Mouse (Mus musculus): Measurements from ENCODE around the gene Irgq.
"Not testable (repeated sequence)": the region's sequence is repeated elsewhere in the genome, so short reads cannot be mapped to it uniquely, and the experiment has no call there.

Irgq gene

DNA sequence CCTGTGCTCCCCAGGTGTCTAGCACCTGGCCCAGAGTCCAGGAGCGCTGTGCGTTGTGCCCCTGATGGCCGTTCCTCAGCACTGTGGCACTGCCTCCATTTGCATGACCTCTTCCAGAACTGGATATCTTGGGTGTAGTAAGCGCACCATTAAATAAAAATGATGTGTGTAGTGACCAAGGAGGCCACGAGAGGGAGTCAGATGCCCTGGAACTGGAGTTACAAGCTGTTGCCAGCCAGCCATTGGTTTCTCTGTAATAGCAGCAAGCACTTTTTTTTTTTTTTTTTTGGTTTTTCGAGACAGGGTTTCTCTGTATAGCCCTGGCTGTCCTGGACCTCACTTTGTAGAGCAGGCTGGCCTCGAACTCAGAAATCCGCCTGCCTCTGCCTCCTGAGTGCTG lies 14.2 kb upstream of the Irgq start:
- not testable (repeated sequence) for DNase-seq (ENCODE audit: low spot score)

GRCm38 (mm10) chr7:24517077-24517476 lies 13.4 kb upstream of the Irgq start:
- no peak for DNase-seq (ENCODE audit: low spot score)

GRCm38 (mm10) chr7:24517654-24518053 lies 12.8 kb upstream of the Irgq start:
- no peak for DNase-seq (ENCODE audit: low spot score)

GRCm38 (mm10) chr7:24519130-24519529 lies 11.4 kb upstream of the Irgq start:
- DNase-seq (ENCODE audit: low spot score): no peak

- not testable (repeated sequence) for DNase-seq (ENCODE audit: low spot score)
Observed at GRCm38 (mm10) chr7:24520054-24520453, 10.4 kb upstream of the Irgq start.

DNA sequence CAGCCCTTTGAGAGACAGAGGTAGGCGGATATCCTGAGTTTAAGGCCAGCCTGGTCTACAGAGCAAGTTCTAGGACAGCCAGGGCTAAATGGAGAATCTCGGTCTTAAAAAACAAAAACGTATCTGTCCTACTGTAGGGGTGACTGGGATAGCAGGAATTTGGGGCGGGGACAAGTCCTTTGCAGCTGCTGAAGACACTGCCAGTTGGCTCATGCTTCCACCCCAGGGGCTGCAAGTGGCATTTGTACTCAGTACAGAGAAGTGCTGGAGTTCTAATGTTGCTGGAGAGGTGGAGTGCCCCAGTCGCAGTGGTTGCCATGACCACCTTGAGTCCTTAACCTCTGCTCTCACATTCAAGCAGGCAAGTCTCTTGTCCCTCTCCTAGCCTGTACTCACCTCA lies 7.7 kb upstream of the Irgq start:
- DNase-seq (ENCODE audit: low spot score): no peak

DNA sequence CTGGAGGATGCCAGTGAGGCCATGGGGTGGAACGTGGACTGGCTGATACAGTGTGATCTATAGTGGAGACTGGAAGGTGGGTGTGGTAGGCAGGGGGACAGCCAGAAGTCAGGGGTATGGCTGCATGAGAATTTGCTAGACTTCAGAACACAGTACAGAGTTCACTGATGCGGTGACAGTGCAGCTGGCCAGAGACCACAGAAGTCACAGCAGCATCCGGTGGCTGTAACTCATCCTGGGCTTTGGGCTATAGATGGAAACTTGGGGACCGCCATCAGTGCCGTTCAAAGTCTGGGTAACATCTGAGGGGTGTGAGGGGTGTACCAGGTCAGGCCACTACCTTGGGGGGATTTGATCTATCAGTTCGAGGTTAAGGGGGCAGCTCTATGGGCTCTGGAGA lies 6.8 kb upstream of the Irgq start:
- no peak for DNase-seq (ENCODE audit: low spot score)

- no peak for DNase-seq (ENCODE audit: low spot score)
Observed at GRCm38 (mm10) chr7:24524978-24525377, 5.5 kb upstream of the Irgq start.

DNA sequence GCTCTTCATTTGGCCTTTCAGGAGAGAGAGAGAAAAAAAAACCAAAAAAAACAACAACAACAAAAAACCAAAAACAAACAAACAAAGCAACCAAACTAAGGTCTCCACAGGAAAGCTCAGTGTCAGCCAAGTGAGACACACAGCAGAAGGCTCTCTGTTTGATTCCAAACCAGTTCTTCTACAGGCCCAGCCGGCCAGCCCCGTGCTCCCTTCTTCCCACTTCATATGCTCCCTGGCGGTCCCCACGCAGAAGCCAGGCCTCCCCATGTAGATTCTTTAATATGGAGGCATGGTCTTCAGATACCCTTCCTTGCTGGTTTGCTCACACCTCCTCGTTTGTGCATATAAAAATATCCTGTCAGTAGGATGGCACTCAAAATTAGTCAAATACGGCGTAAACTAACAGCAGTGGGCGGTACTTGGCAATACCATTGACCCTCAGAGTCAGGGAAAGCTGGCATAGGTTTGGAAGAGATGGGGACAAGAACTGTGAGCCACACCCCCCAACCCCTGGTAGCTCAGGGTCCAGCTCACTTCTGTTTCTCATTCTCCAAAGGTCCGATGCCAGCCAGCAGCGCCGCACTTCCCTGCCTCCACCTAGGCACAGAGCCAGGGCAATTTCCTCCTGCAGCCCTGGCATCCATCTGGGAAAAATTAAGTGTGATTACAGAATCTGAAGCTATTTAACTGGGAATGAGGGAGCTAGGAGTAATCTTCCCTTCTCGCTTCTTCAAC lies 4.6 kb upstream of the Irgq start:
- no peak for DNase-seq (ENCODE audit: low spot score)

GRCm38 (mm10) chr7:24528861-24529260 lies 1.6 kb upstream of the Irgq start:
- DNase-seq (ENCODE audit: low spot score): no peak

- no peak for DNase-seq (ENCODE audit: low spot score)
Observed at GRCm38 (mm10) chr7:24529580-24529979, 909 bp upstream of the Irgq start.

GRCm38 (mm10) chr7:24531211-24531971 lies 902 bp downstream of the Irgq start:
- peak; percentile 43 for DNase-seq (ENCODE audit: low spot score)

DNA sequence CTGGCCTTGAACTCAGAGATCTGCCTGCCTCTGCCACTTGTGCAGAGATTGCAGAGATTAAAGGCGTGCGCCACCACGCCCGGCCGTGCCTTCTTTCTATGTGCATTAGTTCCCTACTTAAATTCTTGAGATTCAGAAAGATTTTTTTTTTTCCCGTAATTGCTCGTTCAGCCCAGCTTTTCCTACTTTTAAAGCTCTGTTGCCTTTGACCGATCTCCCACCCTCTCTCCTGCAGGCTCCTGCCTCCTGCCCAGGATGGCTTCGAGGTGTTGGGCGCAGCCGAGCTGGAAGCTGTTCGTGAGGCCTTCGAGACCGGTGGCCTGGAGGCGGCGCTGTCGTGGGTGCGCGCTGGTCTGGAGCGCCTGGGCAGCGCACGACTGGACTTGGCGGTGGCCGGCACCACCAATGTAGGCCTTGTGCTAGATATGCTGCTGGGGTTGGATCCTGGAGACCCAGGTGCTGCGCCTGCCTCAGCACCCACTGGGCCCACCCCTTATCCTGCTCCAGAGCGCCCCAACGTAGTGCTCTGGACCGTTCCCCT lies 2.6 kb downstream of the Irgq start:
- no peak for DNase-seq (ENCODE audit: low spot score)

DNA sequence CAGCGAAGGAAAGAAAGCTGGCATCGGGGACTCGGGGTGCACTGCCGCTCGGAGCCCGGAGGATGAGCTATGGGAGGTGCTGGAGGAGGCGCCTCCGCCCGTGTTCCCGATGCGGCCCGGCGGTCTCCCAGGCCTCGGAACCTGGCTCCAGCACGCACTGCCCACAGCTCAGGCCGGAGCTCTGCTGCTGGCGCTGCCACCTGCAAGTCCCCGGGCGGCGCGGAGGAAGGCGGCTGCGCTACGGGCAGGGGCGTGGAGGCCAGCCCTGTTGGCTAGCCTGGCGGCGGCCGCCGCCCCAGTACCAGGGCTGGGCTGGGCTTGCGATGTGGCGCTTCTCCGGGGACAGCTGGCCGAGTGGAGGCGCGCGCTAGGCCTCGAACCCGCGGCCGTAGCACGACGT lies 3.3 kb downstream of the Irgq start:
- DNase-seq (ENCODE audit: low spot score): no peak

DNA sequence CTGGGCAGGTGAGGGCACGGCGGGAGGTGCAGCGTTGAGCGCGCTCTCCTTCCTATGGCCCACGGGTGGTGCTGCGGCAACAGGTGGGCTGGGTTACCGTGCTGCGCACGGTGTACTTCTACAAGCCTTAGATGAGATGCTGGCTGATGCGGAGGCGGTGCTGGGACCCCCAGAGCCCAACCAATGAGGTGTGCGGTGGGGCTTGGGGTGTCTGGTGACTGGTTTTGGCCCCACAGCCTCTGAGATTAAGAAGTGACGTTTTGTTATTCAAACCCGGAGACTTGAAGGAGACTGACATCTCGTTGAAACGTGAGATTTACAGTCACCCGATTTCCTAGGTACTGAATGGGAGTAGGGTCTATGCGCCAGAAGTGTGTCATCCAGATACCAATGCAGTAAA lies 3.8 kb downstream of the Irgq start:
- DNase-seq (ENCODE audit: low spot score): no peak

DNA sequence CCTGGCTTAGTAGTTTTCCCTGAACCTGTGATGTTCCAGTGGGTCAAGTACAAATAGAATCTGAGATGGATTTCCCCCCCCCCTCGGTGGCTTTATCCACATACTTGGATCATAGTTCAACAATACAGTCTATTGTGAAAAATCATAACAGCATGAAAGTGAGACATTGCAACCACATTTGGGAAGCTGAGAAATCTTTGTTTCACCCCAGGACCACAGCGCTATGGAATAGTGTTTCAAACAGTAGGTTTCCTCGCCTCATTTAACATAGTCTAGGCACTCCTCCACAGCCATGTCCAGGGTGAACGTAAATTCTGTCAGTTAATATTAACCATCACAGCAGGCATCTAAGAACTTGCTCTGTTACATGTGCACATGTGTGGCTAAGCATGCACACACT lies 6.6 kb downstream of the Irgq start:
- no peak for DNase-seq (ENCODE audit: low spot score)

DNA sequence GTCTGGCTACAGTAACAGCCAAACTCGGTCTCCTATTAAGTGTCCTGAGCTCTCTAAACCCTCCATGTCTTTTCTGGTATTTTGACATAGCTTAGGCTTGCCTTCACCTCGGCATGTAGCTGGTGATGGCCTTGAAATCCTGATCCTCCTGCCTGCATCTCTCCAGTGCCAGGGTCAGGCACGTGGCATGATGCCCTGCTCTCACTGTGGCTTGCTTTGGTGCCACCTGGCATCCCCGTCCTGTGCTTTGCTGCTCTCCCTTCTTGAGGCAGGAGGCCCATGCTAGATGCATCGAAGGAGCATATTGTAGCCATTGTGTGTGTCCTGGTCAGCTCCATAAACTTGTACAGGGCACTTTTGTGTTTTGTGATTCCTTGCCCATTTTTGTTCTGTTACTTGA lies 7.1 kb downstream of the Irgq start:
- DNase-seq (ENCODE audit: low spot score): no peak

GRCm38 (mm10) chr7:24538154-24538553 lies 7.7 kb downstream of the Irgq start:
- no peak for DNase-seq (ENCODE audit: low spot score)

DNA sequence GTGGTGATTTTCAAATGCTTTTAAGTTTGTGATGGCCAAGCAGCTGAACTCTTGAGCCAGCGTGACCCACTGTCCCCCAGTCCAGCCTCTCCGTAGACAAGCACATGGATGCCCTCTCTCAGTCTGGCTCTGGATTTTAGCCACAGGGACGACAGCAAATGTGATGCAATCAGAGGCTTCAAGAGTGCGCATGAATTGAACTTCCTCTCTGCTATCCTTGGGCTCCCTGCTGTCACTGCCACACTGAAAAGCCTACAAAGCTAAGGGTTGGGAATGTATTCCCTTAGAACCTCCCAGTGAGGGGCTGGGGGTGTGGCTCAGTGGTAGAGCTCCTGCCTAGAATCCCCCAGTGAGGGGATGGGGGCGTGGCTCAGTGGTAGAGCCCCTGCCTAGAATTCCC lies 8.2 kb downstream of the Irgq start:
- DNase-seq (ENCODE audit: low spot score): no peak

GRCm38 (mm10) chr7:24539686-24540085 lies 9.2 kb downstream of the Irgq start:
- DNase-seq (ENCODE audit: low spot score): no peak

DNA sequence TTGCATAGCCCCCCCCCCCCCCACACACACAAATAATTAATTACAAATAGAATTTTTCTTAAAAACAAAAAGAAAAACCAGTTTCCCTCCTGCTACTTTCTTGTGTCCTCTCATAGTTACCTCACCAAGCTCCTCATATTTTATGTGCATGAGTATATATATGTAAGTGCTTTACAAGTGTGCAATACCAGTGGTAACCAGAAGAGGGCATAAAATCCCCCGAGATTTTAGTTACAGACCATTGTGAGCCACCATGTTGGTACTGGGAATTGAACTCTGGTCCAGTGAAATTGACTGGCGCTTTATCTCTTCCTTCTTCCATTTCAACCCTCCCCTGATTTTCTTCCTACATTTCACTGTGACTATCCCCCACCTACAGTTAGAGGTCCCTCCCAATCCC lies 14.0 kb downstream of the Irgq start:
- no peak for DNase-seq (ENCODE audit: low spot score)

GRCm38 (mm10) chr7:24546068-24546614 lies 15.7 kb downstream of the Irgq start, which contains the start of the genes Pinlyp and Xrcc1:
Pinlyp (minus strand) TSS chr7:24546118.
Xrcc1 (plus strand) TSS chr7:24546289.
- no peak for DNase-seq (ENCODE audit: low spot score)

Measured in ovary, postnatal 10 days (tissue).